Mouse (Mus musculus): ENCODE data around the gene Kpnb1.
"Not testable (repeated sequence)": the region's sequence is repeated elsewhere in the genome, so short reads cannot be mapped to it uniquely, and the experiment has no call there.

The Kpnb1 gene

GRCm38 (mm10) chr11:97187764-97188642 is at the start of gene Kpnb1:
Kpnb1 (minus strand) TSS chr11:97187881.
- peak; percentile 97 for DNase-seq (ENCODE audit: low read depth, low spot score)

- DNase-seq (ENCODE audit: low read depth, low spot score), result no peak
Observed at GRCm38 (mm10) chr11:97232436-97232835, 44.8 kb upstream of the Kpnb1 start.

GRCm38 (mm10) chr11:97229396-97229795 is 41.7 kb upstream of the Kpnb1 start:
- DNase-seq (ENCODE audit: low read depth, low spot score), result no peak

GRCm38 (mm10) chr11:97228985-97229384 is 41.3 kb upstream of the Kpnb1 start:
- no peak for DNase-seq (ENCODE audit: low read depth, low spot score)

- DNase-seq (ENCODE audit: low read depth, low spot score), result no peak
Observed at GRCm38 (mm10) chr11:97226131-97226530, 38.5 kb upstream of the Kpnb1 start.

GRCm38 (mm10) chr11:97223485-97223884 is 35.8 kb upstream of the Kpnb1 start:
- DNase-seq (ENCODE audit: low read depth, low spot score), result no peak

- no peak for DNase-seq (ENCODE audit: low read depth, low spot score)
Observed at GRCm38 (mm10) chr11:97221611-97222010, 33.9 kb upstream of the Kpnb1 start.

GRCm38 (mm10) chr11:97220211-97220610 is 32.5 kb upstream of the Kpnb1 start:
- no peak for DNase-seq (ENCODE audit: low read depth, low spot score)

GRCm38 (mm10) chr11:97214411-97214810 is 26.7 kb upstream of the Kpnb1 start:
- no peak for DNase-seq (ENCODE audit: low read depth, low spot score)

GRCm38 (mm10) chr11:97210728-97211400 is 23.2 kb upstream of the Kpnb1 start:
- DNase-seq (ENCODE audit: low read depth, low spot score), result no peak

- no peak for DNase-seq (ENCODE audit: low read depth, low spot score)
Observed at GRCm38 (mm10) chr11:97207011-97207422, 19.3 kb upstream of the Kpnb1 start.

- DNase-seq (ENCODE audit: low read depth, low spot score), result no peak
Observed at GRCm38 (mm10) chr11:97199519-97199918, 11.8 kb upstream of the Kpnb1 start.

- no peak for DNase-seq (ENCODE audit: low read depth, low spot score)
Observed at GRCm38 (mm10) chr11:97198601-97199000, 10.9 kb upstream of the Kpnb1 start.

GRCm38 (mm10) chr11:97197021-97197420 is 9.3 kb upstream of the Kpnb1 start:
- DNase-seq (ENCODE audit: low read depth, low spot score), result no peak

- no peak for DNase-seq (ENCODE audit: low read depth, low spot score)
Observed at GRCm38 (mm10) chr11:97196541-97196940, 8.9 kb upstream of the Kpnb1 start.

- no peak for DNase-seq (ENCODE audit: low read depth, low spot score)
Observed at GRCm38 (mm10) chr11:97192621-97192951, 4.9 kb upstream of the Kpnb1 start.

- no peak for DNase-seq (ENCODE audit: low read depth, low spot score)
Observed at GRCm38 (mm10) chr11:97191915-97192620, 4.4 kb upstream of the Kpnb1 start.

- DNase-seq (ENCODE audit: low read depth, low spot score), result no peak
Observed at GRCm38 (mm10) chr11:97190992-97191391, 3.3 kb upstream of the Kpnb1 start.

- DNase-seq (ENCODE audit: low read depth, low spot score), result not testable (repeated sequence)
Observed at GRCm38 (mm10) chr11:97189645-97190044, 2.0 kb upstream of the Kpnb1 start.

- DNase-seq (ENCODE audit: low read depth, low spot score), result no peak
Observed at GRCm38 (mm10) chr11:97189231-97189630, 1.6 kb upstream of the Kpnb1 start.

GRCm38 (mm10) chr11:97188643-97188955 is 918 bp upstream of the Kpnb1 start:
- DNase-seq (ENCODE audit: low read depth, low spot score), result no peak

- peak; percentile 87 for DNase-seq (ENCODE audit: low read depth, low spot score)
Observed at GRCm38 (mm10) chr11:97186947-97187763, 526 bp downstream of the Kpnb1 start.

Measured in retina, adult 2 months (tissue).